Mouse (Mus musculus) heart, adult 2 months (tissue): Measurements from ENCODE around the gene Il12a.

Source experiments
- CTCF ChIP-seq: fragments of 200-600 bp; IDR thresholded peaks from 2 replicates; pipeline ENCODE4 v1.8.1; 2022; ENCODE audit warnings: antibody characterized with exemption, mild to moderate bottlenecking, moderate library complexity
- EP300 ChIP-seq: fragments of 200-500 bp; IDR thresholded peaks from 2 replicates; pipeline ENCODE4 v1.6.1; 2011; ENCODE audit warnings: low read depth, low read length, control low read depth; ENCODE audit not compliant: insufficient read depth
- POLR2A ChIP-seq: fragments of 200-500 bp; IDR thresholded peaks from 2 replicates; pipeline ENCODE4 v1.6.1; 2011; ENCODE audit warnings: mild to moderate bottlenecking, low read depth, low read length, control low read depth; ENCODE audit not compliant: insufficient read depth

DNA sequence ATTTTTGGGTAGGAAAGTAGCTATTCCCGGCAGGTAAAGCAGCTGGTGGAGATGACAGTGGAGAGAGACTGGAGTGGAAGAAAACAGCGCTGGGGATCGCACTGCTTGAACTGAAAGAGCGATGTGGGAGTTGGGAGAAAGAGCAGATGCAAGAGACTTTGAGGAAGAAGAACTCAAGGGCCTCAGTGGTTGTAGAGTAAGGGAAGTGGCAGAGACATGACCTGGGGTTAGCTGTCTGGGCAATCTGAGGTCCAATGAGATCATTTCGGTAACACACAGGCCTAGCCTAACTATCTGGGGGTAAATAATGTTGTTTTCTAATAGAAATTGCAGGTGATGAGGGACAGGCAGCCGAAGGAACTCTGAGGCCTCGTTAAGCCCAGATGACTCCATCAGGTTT lies 24.1 kb upstream of the Il12a start:
- TF ChIP-seq CTCF, result no peak
- no peak for TF ChIP-seq POLR2A
- no peak for TF ChIP-seq EP300
